Mouse (Mus musculus) megakaryocyte, embryonic 14.5 days (primary cell): ENCODE measurements around the gene Prpsap1. TPM values are rescaled to one million over a fixed set of nuclear protein-coding genes. Genes with fewer than 3 reads are reported as not detected.

Experiments used
- H3K27me3 ChIP-seq: replicated peaks from 2 replicates; pipeline ENCODE3; 2012; ENCODE audit warnings: inconsistent platforms
- H3K36me3 ChIP-seq: replicated peaks from 2 replicates; pipeline ENCODE3; 2012; ENCODE audit warnings: low read length, inconsistent platforms, mixed read lengths
- H3K4me1 ChIP-seq: 2 replicates; pipeline ENCODE4 v1.6.1; 2012; ENCODE audit warnings: inconsistent platforms
- H3K4me3 ChIP-seq: replicated peaks from 2 replicates; pipeline ENCODE3; 2012; ENCODE audit warnings: moderate library complexity, mild to moderate bottlenecking, inconsistent platforms
- H3K9me3 ChIP-seq: 2 replicates; pipeline ENCODE4 v1.6.1; 2012; ENCODE audit warnings: inconsistent platforms
- FLI1 ChIP-seq: IDR thresholded peaks from 2 replicates; pipeline ENCODE4 v1.6.1; 2012; ENCODE audit warnings: low read length, inconsistent platforms, mixed read lengths
- GATA1 ChIP-seq: IDR thresholded peaks from 3 replicates; pipeline ENCODE4 v1.6.1; 2012; ENCODE audit warnings: mixed read lengths, low read length, inconsistent platforms, borderline replicate concordance
- polyA plus RNA-seq: library from polyadenylated mRNA; stranded (reverse); fragments of >175 nt; gene quantifications from 2 replicates; pipeline ENCODE4 v1.2.3, GENCODE M21; 2012; ENCODE audit warnings: low replicate concordance; ENCODE audit not compliant: insufficient read depth

Gene Prpsap1
- 18.2 and 20.3 TPM in 2 replicates for polyA plus RNA-seq

DNA sequence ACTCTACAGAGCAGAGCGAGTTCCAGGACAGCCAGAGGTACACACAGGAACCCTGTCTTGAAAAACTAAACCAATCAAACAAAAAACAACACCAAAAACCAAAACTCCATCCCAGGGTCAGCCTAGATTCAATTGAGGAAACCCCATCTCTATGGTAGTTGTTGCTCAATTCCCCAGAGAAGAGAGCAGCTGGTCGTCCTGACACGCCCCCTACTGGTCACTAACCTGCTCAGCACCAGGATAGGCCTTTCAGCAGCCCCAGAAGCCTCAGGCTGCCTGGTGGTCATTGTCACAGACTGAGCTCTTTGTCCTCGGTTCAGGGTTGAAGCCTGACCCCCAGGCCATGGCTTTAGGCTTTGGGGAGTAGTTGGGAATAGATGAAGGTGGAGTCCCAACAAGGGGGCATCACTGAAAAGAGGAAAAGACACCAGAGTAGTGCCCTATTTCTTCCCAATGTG, at the start of gene Prpsap1:
Gene Prpsap1, minus strand, starts transcription at position 408 of the 458 bp plus-strand sequence.
- Histone ChIP-seq H3K4me3 (no peak within 1 kb of the TSS), H3K9me3 (no peaks in the 10 kb centered on the region), H3K4me1 (peaks cover 47% of the 10 kb centered on the region), H3K27me3 (no peaks in the 10 kb centered on the region), H3K36me3 (no peaks in the 10 kb centered on the region)
- TF ChIP-seq FLI1 (no peak), GATA1 (no peak)

- no peaks in the 10 kb centered on the region for H3K9me3 ChIP-seq
- H3K36me3 ChIP-seq, result peaks cover 100% of the 10 kb centered on the region
- H3K27me3 ChIP-seq, result peaks cover 7% of the 10 kb centered on the region
- no peak overlapping the region for H3K4me3 ChIP-seq
- H3K4me1 ChIP-seq, result peaks cover 65% of the 10 kb centered on the region
- TF ChIP-seq FLI1 (no peak), GATA1 (no peak)
Measured at GRCm38 (mm10) chr11:116543110-116543509, 49.1 kb upstream of the Prpsap1 start.

DNA sequence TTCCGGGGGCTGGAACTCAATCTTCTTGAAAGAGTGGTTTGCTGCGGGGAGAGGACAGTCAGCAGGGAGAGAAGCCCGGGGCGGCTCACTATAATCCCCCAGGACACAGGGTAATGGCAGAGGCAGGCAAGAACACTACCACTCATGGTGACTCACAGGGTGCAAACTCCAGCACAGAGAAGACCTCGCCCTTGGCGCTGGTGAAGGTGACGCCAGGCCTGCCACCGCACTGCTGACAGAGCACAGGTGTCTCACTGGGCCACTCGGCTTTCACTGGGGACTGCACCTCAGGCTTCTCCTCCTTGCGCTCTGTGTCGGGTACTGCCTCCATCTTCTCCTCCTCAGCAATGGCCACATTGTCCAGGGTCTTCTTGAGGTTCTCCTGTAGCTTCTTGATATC, 47.2 kb upstream of the Prpsap1 start:
- TF ChIP-seq FLI1, result no peak
- no peak for TF ChIP-seq GATA1
- Histone ChIP-seq H3K9me3 (no peaks in the 10 kb centered on the region), H3K36me3 (peaks cover 98% of the 10 kb centered on the region), H3K4me3 (no peak overlapping the region), H3K27me3 (peaks cover 12% of the 10 kb centered on the region), H3K4me1 (peaks cover 65% of the 10 kb centered on the region)

DNA sequence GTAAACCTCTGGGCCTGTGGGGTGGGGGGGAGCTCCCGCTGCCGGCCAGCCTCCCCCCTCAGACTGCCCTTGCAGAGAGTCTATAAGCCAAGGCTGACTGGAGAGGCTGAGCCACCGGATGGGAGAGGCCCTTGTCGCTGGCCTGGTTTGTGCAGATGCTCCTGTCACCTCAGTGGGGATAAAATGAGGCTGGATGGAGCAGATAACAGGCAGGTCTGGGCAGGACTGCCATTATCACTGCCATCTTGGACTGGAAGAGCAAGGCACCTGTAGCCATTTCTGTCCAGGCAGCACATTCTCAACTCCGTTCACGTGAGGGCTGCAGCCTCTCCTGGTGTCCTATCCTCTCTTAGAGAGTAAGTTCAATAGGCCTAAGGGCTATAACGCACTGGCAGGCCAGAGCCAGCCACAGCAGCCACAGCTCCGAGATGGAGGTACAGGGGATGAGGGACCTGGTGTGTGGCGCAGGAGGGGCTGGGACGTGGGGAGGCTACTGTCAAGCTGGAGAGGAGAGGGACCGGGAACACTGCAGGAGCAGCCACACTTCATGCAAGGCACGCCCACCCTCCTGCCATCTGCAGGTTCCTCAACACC, 44.2 kb upstream of the Prpsap1 start:
- peak overlapping the region; percentile 20 for H3K4me3 ChIP-seq
- no peak for TF ChIP-seq GATA1
- no peak for TF ChIP-seq FLI1
- peaks cover 79% of the 10 kb centered on the region for H3K4me1 ChIP-seq

GRCm38 (mm10) chr11:116537388-116537787, 43.4 kb upstream of the Prpsap1 start:
- H3K9me3 ChIP-seq, result no peaks in the 10 kb centered on the region
- H3K4me3 ChIP-seq, result no peak overlapping the region
- peaks cover 48% of the 10 kb centered on the region for H3K27me3 ChIP-seq
- TF ChIP-seq GATA1 (no peak), FLI1 (no peak)
- H3K4me1 ChIP-seq, result peaks cover 86% of the 10 kb centered on the region
- peaks cover 69% of the 10 kb centered on the region for H3K36me3 ChIP-seq

More for the DNA sequence above, 44.2 kb upstream of the Prpsap1 start:
- Histone ChIP-seq H3K27me3 (peaks cover 40% of the 10 kb centered on the region), H3K36me3 (peaks cover 77% of the 10 kb centered on the region), H3K9me3 (no peaks in the 10 kb centered on the region)

- peaks cover 90% of the 10 kb centered on the region for H3K4me1 ChIP-seq
- peaks cover 55% of the 10 kb centered on the region for H3K27me3 ChIP-seq
- H3K9me3 ChIP-seq, result no peaks in the 10 kb centered on the region
- no peak for TF ChIP-seq FLI1
- TF ChIP-seq GATA1, result no peak
- H3K36me3 ChIP-seq, result peaks cover 62% of the 10 kb centered on the region
- H3K4me3 ChIP-seq, result peak overlapping the region; percentile 70
Measured at GRCm38 (mm10) chr11:116536685-116537084, 42.7 kb upstream of the Prpsap1 start.

DNA sequence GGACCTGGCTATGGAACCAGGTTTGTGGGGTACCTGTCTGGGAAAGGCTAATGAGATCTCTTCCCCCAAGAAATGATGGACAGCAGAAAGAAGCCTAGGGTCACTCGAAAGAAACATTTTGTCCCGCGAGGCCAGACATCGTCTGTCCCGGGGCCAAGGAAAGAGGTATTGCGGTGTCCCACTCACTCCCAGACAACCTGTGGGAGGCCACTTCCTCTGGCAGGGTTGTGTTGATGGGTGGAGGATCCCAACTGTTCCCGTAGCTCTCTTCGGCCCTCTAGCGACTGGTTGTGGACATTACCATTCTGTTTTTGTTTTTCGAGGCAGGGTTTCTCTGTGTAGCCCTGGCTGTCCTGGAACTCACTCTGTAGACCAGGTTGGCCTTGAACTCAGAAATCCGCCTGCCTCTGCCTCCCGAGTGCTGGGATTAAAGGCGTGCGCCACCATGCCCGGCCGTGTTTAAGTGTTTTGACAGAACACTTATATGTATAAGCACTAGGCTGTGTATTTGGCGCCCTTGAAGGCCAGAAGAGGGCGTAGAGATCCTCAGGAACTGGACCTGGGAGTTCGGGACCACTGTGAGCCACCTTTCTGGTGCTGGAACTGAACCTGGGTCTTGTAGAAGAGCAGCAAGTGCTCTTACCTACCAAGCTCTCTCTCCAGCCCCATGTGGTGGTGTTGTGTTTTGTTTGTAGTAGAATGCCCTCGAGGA, 40.3 kb upstream of the Prpsap1 start:
- Histone ChIP-seq H3K4me3 (peak overlapping the region; percentile 87), H3K36me3 (peaks cover 38% of the 10 kb centered on the region), H3K9me3 (no peaks in the 10 kb centered on the region), H3K27me3 (peaks cover 76% of the 10 kb centered on the region), H3K4me1 (peaks cover 85% of the 10 kb centered on the region)
- no peak for TF ChIP-seq FLI1
- TF ChIP-seq GATA1, result no peak

DNA sequence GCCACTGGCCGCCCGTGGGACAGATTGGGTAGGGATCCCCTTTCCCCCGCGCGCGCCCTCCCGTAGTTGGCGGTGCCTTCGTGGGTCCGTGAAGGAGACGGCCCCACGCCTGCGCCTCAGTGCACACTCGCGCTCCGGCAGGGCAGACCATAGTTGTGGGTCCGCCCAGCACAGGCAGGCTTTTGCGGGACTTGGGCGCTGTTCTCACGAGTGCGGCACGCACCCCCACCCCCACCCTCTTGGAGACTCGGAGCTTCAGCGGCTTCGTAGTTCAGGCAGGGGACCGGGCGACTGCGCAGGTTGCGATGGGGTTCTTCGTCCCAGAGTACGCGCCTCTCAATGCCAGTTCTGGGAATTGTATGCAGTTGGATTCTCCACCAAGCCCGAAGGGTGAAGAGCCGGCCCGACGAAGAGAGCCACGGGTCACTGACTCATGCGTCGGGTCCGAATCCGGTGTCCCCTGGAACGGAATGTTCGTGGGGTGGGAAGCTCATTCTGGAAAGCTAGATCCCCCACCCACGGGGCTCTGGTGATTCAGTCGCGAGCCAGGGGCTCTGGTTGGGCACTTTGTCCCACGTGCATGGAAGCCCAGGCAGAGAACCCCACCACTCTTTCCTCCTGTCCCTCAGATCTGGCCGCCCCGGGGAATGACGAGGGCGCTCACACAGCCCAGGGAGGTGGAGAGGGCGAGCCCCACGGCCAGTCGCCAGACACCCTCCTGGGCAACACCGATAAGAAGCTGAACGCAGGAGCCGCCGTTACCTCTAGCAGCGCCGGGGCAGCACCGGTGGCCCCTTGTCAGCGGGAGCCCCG, 39.5 kb upstream of the Prpsap1 start:
- H3K4me1 ChIP-seq, result peaks cover 78% of the 10 kb centered on the region

DNA sequence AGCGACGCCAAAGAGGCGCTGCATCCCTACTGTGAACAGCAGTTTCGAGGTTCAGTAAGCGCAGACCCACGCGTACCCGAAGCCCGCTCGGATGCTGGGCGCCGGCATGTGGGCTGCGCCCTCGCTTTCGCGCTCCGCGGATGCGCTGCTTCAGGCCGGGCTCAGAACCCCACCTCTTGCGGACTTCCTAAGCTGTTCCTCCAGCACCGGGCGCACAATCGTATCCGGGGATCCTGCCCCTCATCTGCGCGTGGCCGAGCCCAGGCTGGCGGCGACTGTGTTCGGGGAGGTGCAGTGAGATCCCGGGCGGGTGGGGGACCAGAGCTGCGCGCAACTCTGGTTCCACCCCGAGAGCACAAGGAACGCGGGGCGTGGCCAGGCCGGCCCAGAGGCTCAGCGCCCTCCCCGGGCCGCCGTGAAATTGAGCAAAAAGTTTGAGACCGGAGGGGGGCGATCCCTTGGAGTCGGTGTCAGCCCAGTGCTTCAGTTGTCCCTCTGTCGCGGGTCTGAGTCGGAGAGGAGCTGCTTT, 38.9 kb upstream of the Prpsap1 start:
- Histone ChIP-seq H3K36me3 (peaks cover 24% of the 10 kb centered on the region), H3K27me3 (peaks cover 83% of the 10 kb centered on the region), H3K4me3 (peak overlapping the region; percentile 87), H3K4me1 (peaks cover 71% of the 10 kb centered on the region), H3K9me3 (no peaks in the 10 kb centered on the region)
- TF ChIP-seq GATA1 (no peak), FLI1 (no peak)

More for the DNA sequence above, 39.5 kb upstream of the Prpsap1 start:
- TF ChIP-seq FLI1 (no peak), GATA1 (no peak)
- no peaks in the 10 kb centered on the region for H3K9me3 ChIP-seq
- peak overlapping the region; percentile 87 for H3K4me3 ChIP-seq
- peaks cover 81% of the 10 kb centered on the region for H3K27me3 ChIP-seq
- peaks cover 30% of the 10 kb centered on the region for H3K36me3 ChIP-seq
